Mouse (Mus musculus) cortical plate, adult 2 months (tissue): ENCODE measurements around the gene Atp6v0a1. TPM values are rescaled to one million over a fixed set of nuclear protein-coding genes. Genes with fewer than 3 reads are reported as not detected.

Experiments
- H3K27ac ChIP-seq: fragments of 200-500 bp; 2 replicates; pipeline ENCODE4 v1.5.1; 2012; ENCODE audit warnings: low read length, control low read depth, inconsistent platforms; ENCODE audit not compliant: insufficient read depth
- H3K4me1 ChIP-seq: fragments of 200-500 bp; 2 replicates; pipeline ENCODE4 v1.6.1; 2011; ENCODE audit warnings: low read length; ENCODE audit not compliant: control insufficient read depth, insufficient read depth
- H3K4me3 ChIP-seq: fragments of 200-500 bp; 2 replicates; pipeline ENCODE4 v1.5.1; 2011; ENCODE audit warnings: mild to moderate bottlenecking, low read length, control low read depth; ENCODE audit not compliant: insufficient read depth
- CTCF ChIP-seq: fragments of 200-500 bp; IDR thresholded peaks from 2 replicates; pipeline ENCODE4 v1.5.1; 2011; ENCODE audit warnings: mild to moderate bottlenecking, control low read depth, low read length; ENCODE audit not compliant: insufficient read depth; ENCODE audit errors: extremely low read depth
- POLR2A ChIP-seq: fragments of 200-500 bp; IDR thresholded peaks from 2 replicates; pipeline ENCODE4 v1.6.1; 2011; ENCODE audit warnings: mild to moderate bottlenecking, low read length, control low read depth; ENCODE audit not compliant: insufficient read depth; ENCODE audit errors: extremely low read depth
- polyA plus RNA-seq: library from polyadenylated mRNA; depleted of rRNA; stranded (reverse); fragments of >200 nt; gene quantifications from 2 replicates; pipeline ENCODE4 v1.2.3, GENCODE M21; 2012; rRNA removed

Gene Atp6v0a1
- polyA plus RNA-seq, 1 experiment = 333 TPM

DNA sequence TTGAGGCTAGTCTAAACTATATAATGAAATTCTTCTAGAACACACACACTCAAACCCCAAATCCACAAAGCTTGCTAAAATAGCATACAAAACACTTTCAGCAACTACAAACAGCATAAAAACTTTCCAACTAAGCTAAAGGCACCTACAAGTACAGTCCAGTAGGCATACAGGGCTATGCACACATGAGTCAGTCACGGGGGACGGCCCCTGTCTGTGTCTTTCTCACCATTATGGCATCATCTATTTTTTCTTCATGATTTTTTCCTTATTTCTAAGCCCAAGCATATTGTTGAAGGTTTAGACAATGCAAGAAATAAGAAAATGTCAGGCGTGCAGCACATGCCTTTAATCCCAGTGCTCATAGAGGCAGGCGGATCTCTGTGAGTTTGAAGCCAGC lies 101.9 kb downstream of the Atp6v0a1 start:
- Histone ChIP-seq H3K4me3 (no peak overlapping the region), H3K4me1 (peaks cover 5% of the 10 kb centered on the region; the same call in 1 of the 2 replicates), H3K27ac (no peak overlapping the region)
- no peak for TF ChIP-seq CTCF
- no peak for TF ChIP-seq POLR2A

DNA sequence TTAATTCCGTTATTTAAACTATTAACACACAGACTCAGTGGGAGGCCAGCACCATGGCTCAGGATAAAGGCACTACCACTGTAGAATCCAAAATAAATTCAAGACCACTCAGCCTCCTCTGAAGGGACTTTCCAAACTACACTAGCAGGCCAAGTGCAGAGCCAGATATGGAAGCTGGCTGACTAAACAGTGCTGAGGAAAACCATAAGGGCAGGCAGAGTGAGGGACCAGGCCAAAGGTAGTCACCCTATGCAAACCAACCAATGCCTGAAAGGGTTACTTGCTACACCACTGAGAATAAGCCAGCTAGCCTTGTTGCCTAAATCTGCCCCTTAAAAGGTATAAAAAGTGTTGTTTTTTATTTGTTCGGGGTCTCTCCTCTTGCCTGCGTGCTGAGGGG lies 102.9 kb downstream of the Atp6v0a1 start:
- no peak overlapping the region for H3K27ac ChIP-seq
- TF ChIP-seq POLR2A = no peak
- no peak for TF ChIP-seq CTCF
- peaks cover 5% of the 10 kb centered on the region; the same call in 1 of the 2 replicates for H3K4me1 ChIP-seq
- H3K4me3 ChIP-seq = no peak overlapping the region

Other genes with a start within 250 kb of the Atp6v0a1 start
- gene Kcnh4, start 249.5 kb upstream of the Atp6v0a1 start, polyA plus RNA-seq = 23.4 and 25.4 TPM in 2 replicates
- gene Hcrt, start 246.5 kb upstream of the Atp6v0a1 start, polyA plus RNA-seq = 0.29 and 0.78 TPM in 2 replicates
- 7.5 and 8.6 TPM in 2 replicates for gene Ghdc, start 238.5 kb upstream of the Atp6v0a1 start, polyA plus RNA-seq
- 17.3 and 19.7 TPM in 2 replicates for gene Stat5b, start 158.7 kb upstream of the Atp6v0a1 start, polyA plus RNA-seq
- gene Stat5a, start 150.1 kb upstream of the Atp6v0a1 start, polyA plus RNA-seq = 1.5 and 2.0 TPM in 2 replicates
- 33.0 and 38.9 TPM in 2 replicates for gene Stat3, start 69.9 kb upstream of the Atp6v0a1 start, polyA plus RNA-seq
- gene Cavin1, start 38.6 kb upstream of the Atp6v0a1 start, polyA plus RNA-seq = 20.0 and 21.1 TPM in 2 replicates
- gene Naglu, start 60.6 kb downstream of the Atp6v0a1 start, polyA plus RNA-seq = 10.3 and 10.7 TPM in 2 replicates
- gene Hsd17b1, start 69.0 kb downstream of the Atp6v0a1 start, polyA plus RNA-seq = 0.21 and 0.42 TPM in 2 replicates
- 34.4 and 35.4 TPM in 2 replicates for gene Coasy, start 73.1 kb downstream of the Atp6v0a1 start, polyA plus RNA-seq
- 46.9 and 53.1 TPM in 2 replicates for gene Mlx, start 77.8 kb downstream of the Atp6v0a1 start, polyA plus RNA-seq
- gene Psmc3ip, start 86.0 kb downstream of the Atp6v0a1 start, polyA plus RNA-seq = 3.5 and 3.8 TPM in 2 replicates
- gene Retreg3, start 110.4 kb downstream of the Atp6v0a1 start, polyA plus RNA-seq = 63.2 and 65.7 TPM in 2 replicates
- gene Tubg1, start 110.5 kb downstream of the Atp6v0a1 start, polyA plus RNA-seq = 15.2 and 15.3 TPM in 2 replicates
- 57.9 and 61.0 TPM in 2 replicates for gene Tubg2, start 146.5 kb downstream of the Atp6v0a1 start, polyA plus RNA-seq
- gene Cntnap1, start 161.1 kb downstream of the Atp6v0a1 start, polyA plus RNA-seq = 89.5 and 92.4 TPM in 2 replicates
- 15.1 and 15.8 TPM in 2 replicates for gene Plekhh3, start 161.9 kb downstream of the Atp6v0a1 start, polyA plus RNA-seq
- gene Ccr10, start 166.0 kb downstream of the Atp6v0a1 start, polyA plus RNA-seq = 0.23 and 0.36 TPM in 2 replicates
- gene Ezh1, start 217.0 kb downstream of the Atp6v0a1 start, polyA plus RNA-seq = 51.9 and 53.2 TPM in 2 replicates
- 65.8 and 69.6 TPM in 2 replicates for gene Ramp2, start 236.6 kb downstream of the Atp6v0a1 start, polyA plus RNA-seq
- 55.6 and 58.8 TPM in 2 replicates for gene Vps25, start 244.3 kb downstream of the Atp6v0a1 start, polyA plus RNA-seq